Mouse (Mus musculus): ENCODE results near the gene Lrrc17. TPM values are rescaled to one million over a fixed set of nuclear protein-coding genes. Genes with fewer than 3 reads are reported as not detected.
A peak's percentile ranks its signal among the peaks of the same experiment; 100 is the strongest.

The Lrrc17 gene
- polyA plus RNA-seq, 1 experiment: 1.1 TPM

GRCm38 (mm10) chr5:21518207-21518606 is 25.2 kb upstream of the Lrrc17 start:
- 92% methylated on average over 4 of the region's 4 CpGs for WGBS
- no peak overlapping the region for H3K27ac ChIP-seq (ENCODE audit: insufficient read depth, low read depth, low read length)
- H3K36me3 ChIP-seq (ENCODE audit: control insufficient read depth, insufficient read depth, low read length): no peaks in the 10 kb centered on the region
- DNase-seq: no peak
- no peaks in the 10 kb centered on the region for H3K27me3 ChIP-seq (replicated peaks; ENCODE audit: control insufficient read depth, insufficient read depth, low read length)
- no peaks in the 10 kb centered on the region for H3K4me1 ChIP-seq (ENCODE audit: control insufficient read depth, insufficient read depth, low read length)
- TF ChIP-seq CTCF (conservative IDR thresholded peaks at IDR 0.05; ENCODE audit: insufficient read depth, insufficient read length, low read depth, low read length) (no peak), POLR2A (IDR thresholded peaks at IDR 0.05; ENCODE audit: low read depth, low read length) (no peak)
- H3K4me3 ChIP-seq (ENCODE audit: insufficient read depth, low read depth, low read length): no peak overlapping the region

- Histone ChIP-seq H3K27me3 (replicated peaks; ENCODE audit: control insufficient read depth, insufficient read depth, low read length) (no peaks in the 10 kb centered on the region), H3K4me3 (ENCODE audit: insufficient read depth, low read depth, low read length) (no peak overlapping the region), H3K4me1 (ENCODE audit: control insufficient read depth, insufficient read depth, low read length) (no peaks in the 10 kb centered on the region), H3K27ac (ENCODE audit: insufficient read depth, low read depth, low read length) (no peak overlapping the region), H3K36me3 (ENCODE audit: control insufficient read depth, insufficient read depth, low read length) (no peaks in the 10 kb centered on the region)
- TF ChIP-seq POLR2A (IDR thresholded peaks at IDR 0.05; ENCODE audit: low read depth, low read length) (no peak), CTCF (conservative IDR thresholded peaks at IDR 0.05; ENCODE audit: insufficient read depth, insufficient read length, low read depth, low read length) (no peak)
- 89% methylated on average over 3 of the region's 3 CpGs for WGBS
- no peak for DNase-seq
Observed at GRCm38 (mm10) chr5:21519166-21519565, 24.2 kb upstream of the Lrrc17 start.

GRCm38 (mm10) chr5:21526835-21527485 is 16.4 kb upstream of the Lrrc17 start:
- no peak overlapping the region for H3K27ac ChIP-seq (ENCODE audit: insufficient read depth, low read depth, low read length)

GRCm38 (mm10) chr5:21527488-21527911 is 15.9 kb upstream of the Lrrc17 start:
- TF ChIP-seq POLR2A (IDR thresholded peaks at IDR 0.05; ENCODE audit: low read depth, low read length) (no peak), CTCF (conservative IDR thresholded peaks at IDR 0.05; ENCODE audit: insufficient read depth, insufficient read length, low read depth, low read length) (no peak)
- WGBS: 74% methylated on average over 4 of the region's 4 CpGs
- no peak overlapping the region for H3K27ac ChIP-seq (ENCODE audit: insufficient read depth, low read depth, low read length)

More at GRCm38 (mm10) chr5:21526835-21527485, 16.4 kb upstream of the Lrrc17 start:
- Histone ChIP-seq H3K27me3 (replicated peaks; ENCODE audit: control insufficient read depth, insufficient read depth, low read length) (no peaks in the 10 kb centered on the region), H3K36me3 (ENCODE audit: control insufficient read depth, insufficient read depth, low read length) (no peaks in the 10 kb centered on the region), H3K4me3 (ENCODE audit: insufficient read depth, low read depth, low read length) (no peak overlapping the region), H3K4me1 (ENCODE audit: control insufficient read depth, insufficient read depth, low read length) (no peaks in the 10 kb centered on the region)
- no peak for DNase-seq
- TF ChIP-seq POLR2A (IDR thresholded peaks at IDR 0.05; ENCODE audit: low read depth, low read length) (no peak), CTCF (conservative IDR thresholded peaks at IDR 0.05; ENCODE audit: insufficient read depth, insufficient read length, low read depth, low read length) (no peak)
- WGBS: 80% methylated on average over 11 of the region's 11 CpGs

GRCm38 (mm10) chr5:21528068-21528842 is 15.1 kb upstream of the Lrrc17 start:
- peak; percentile 21 for DNase-seq
- no peak overlapping the region for H3K27ac ChIP-seq (ENCODE audit: insufficient read depth, low read depth, low read length)
- no peak overlapping the region for H3K4me3 ChIP-seq (ENCODE audit: insufficient read depth, low read depth, low read length)
- 80% methylated on average over 15 of the region's 15 CpGs for WGBS
- TF ChIP-seq CTCF (conservative IDR thresholded peaks at IDR 0.05; ENCODE audit: insufficient read depth, insufficient read length, low read depth, low read length): no peak
- TF ChIP-seq POLR2A (IDR thresholded peaks at IDR 0.05; ENCODE audit: low read depth, low read length): no peak
- H3K4me1 ChIP-seq (ENCODE audit: control insufficient read depth, insufficient read depth, low read length): no peaks in the 10 kb centered on the region
- no peaks in the 10 kb centered on the region for H3K27me3 ChIP-seq (replicated peaks; ENCODE audit: control insufficient read depth, insufficient read depth, low read length)
- no peaks in the 10 kb centered on the region for H3K36me3 ChIP-seq (ENCODE audit: control insufficient read depth, insufficient read depth, low read length)

More at GRCm38 (mm10) chr5:21527488-21527911, 15.9 kb upstream of the Lrrc17 start:
- Histone ChIP-seq H3K36me3 (ENCODE audit: control insufficient read depth, insufficient read depth, low read length) (no peaks in the 10 kb centered on the region), H3K27me3 (replicated peaks; ENCODE audit: control insufficient read depth, insufficient read depth, low read length) (no peaks in the 10 kb centered on the region), H3K4me3 (ENCODE audit: insufficient read depth, low read depth, low read length) (no peak overlapping the region), H3K4me1 (ENCODE audit: control insufficient read depth, insufficient read depth, low read length) (no peaks in the 10 kb centered on the region)
- no peak for DNase-seq

GRCm38 (mm10) chr5:21529110-21529720 is 14.1 kb upstream of the Lrrc17 start:
- Histone ChIP-seq H3K27me3 (replicated peaks; ENCODE audit: control insufficient read depth, insufficient read depth, low read length) (no peaks in the 10 kb centered on the region), H3K27ac (ENCODE audit: insufficient read depth, low read depth, low read length) (no peak overlapping the region), H3K36me3 (ENCODE audit: control insufficient read depth, insufficient read depth, low read length) (no peaks in the 10 kb centered on the region), H3K4me3 (ENCODE audit: insufficient read depth, low read depth, low read length) (no peak overlapping the region), H3K4me1 (ENCODE audit: control insufficient read depth, insufficient read depth, low read length) (no peaks in the 10 kb centered on the region)
- TF ChIP-seq CTCF (conservative IDR thresholded peaks at IDR 0.05; ENCODE audit: insufficient read depth, insufficient read length, low read depth, low read length): no peak
- no peak for TF ChIP-seq POLR2A (IDR thresholded peaks at IDR 0.05; ENCODE audit: low read depth, low read length)
- WGBS: 78% methylated on average over 8 of the region's 8 CpGs
- DNase-seq: no peak

GRCm38 (mm10) chr5:21532126-21532525 is 11.2 kb upstream of the Lrrc17 start:
- WGBS: 91% methylated on average over 2 of the region's 2 CpGs
- H3K36me3 ChIP-seq (ENCODE audit: control insufficient read depth, insufficient read depth, low read length): no peaks in the 10 kb centered on the region

More at GRCm38 (mm10) chr5:21532126-21532525, 11.2 kb upstream of the Lrrc17 start:
- H3K4me1 ChIP-seq (ENCODE audit: control insufficient read depth, insufficient read depth, low read length): no peaks in the 10 kb centered on the region
- TF ChIP-seq CTCF (conservative IDR thresholded peaks at IDR 0.05; ENCODE audit: insufficient read depth, insufficient read length, low read depth, low read length) (no peak), POLR2A (IDR thresholded peaks at IDR 0.05; ENCODE audit: low read depth, low read length) (no peak)
- no peak overlapping the region for H3K4me3 ChIP-seq (ENCODE audit: insufficient read depth, low read depth, low read length)
- H3K27me3 ChIP-seq (replicated peaks; ENCODE audit: control insufficient read depth, insufficient read depth, low read length): no peaks in the 10 kb centered on the region
- no peak overlapping the region for H3K27ac ChIP-seq (ENCODE audit: insufficient read depth, low read depth, low read length)
- DNase-seq: no peak
